Mouse (Mus musculus): ENCODE results near the gene Tex45.
A peak's percentile ranks its signal among the peaks of the same experiment; 100 is the strongest.

Gene Tex45

DNA sequence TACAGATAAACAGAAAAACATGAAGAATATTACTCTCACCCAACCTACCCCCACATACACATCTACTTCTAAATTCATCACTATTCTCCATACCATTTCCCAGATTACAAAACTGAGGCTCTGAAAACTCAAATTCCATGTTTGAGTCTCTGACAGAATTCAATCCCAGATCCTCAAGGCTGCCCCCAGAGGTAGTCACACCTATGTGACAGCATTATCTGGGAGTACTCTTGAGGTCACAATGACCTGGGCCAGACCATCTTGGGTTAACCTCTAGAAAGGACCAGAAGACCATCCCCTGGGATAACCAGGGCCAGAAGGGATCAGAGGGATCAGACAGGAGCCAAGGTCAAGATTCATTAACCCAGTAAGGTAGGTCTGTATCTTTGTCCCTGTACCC is at the start of gene Tex45:
Gene Tex45, plus strand, starts transcription at position 301 of the 400 bp plus-strand sequence.
- no peak for DNase-seq

DNA sequence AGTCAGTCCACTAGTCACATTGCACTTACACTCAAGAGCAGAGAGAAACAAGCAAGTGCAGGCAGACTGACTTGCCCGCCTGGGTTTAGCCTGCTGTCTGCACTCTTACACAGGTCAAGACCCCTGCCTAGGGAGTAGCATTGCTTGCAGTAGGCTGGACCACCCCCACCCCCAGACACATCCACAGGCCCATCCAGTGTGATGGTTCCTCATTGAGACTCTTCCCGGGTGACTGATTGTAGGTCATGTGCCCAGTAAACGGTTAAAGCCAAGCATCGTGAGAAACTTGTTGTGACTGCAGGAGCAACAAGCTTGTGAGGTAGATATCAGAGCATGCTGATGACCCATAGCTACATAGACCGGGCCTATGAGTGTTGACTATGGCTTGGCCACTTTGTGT is 49.2 kb upstream of the Tex45 start:
- no peak for DNase-seq

DNA sequence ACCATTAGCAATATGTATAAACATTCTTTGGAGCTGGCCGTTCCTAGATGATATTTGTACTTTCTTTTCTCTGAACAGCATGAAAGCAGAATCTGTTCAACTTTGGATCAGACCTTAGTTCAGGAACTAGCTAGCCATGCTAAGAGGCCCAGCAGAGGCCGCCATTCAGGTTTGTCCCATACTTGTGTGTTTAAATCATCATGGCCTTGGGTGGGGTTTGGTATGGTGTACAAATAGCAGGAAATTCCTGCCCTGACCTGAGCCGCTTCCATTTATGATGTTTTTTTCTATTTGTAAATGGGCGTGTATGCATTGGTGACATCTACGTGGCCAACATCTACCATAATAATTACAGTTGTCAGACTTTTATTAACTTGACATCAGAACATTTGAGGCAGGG is 45.4 kb upstream of the Tex45 start:
- no peak for DNase-seq

DNA sequence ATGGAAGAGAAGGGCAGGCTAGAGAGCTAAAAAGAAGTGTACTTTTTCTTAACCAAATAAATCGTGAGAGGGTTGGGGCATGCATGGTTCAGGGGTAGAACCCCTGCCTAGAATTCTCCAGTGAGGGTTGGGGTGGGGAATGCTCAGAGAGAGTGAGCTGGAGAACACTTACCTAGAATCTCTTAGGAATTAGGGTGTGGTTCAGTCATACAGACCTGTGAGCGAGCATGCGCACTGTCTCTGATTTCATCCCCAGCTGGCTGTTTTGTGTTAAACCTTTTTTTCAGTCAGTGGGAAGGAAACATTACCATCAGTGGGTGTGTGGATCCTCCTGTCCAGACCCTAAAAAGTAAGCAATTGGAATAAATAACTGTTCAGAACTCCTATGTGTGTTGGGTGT is 44.5 kb upstream of the Tex45 start:
- DNase-seq, result no peak

DNA sequence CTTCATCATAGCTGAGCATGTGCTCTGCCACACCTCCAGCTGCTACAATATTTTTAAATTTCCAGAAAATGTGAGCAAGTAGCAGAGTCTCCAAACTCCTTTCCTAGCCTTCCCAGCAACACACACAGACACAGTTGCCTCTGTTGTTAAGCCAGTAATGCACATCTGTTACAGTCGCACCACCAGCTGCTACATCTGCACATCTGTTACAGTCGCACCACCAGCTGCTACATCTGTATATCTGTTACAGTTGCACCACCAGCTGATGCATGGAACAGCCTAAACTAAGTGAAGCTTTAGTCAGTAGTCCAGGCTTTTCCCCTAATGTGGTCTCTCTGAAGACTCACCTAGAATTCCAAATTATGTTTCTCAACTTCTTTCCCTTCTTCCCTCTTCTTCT is 42.2 kb upstream of the Tex45 start:
- no peak for DNase-seq

DNA sequence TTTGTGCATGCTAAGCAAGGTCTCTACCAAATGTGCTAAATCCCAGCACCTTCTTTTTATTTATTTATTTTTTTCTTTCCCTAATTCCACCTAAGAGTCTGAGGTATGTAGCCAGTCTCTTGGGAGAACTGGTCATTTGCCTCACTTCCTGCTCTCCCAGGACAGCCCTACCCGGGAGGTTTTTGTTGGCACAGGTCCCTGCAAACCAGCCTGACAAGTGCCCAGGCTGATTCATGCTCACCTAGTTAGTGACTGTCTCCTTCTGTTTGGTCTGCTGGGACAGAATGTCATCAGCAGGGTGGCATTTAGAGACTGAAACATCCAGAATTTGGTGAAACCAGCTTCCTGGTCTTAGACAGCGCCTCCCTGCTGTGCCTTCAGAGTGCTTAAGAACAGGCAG is 40.7 kb upstream of the Tex45 start:
- no peak for DNase-seq

DNA sequence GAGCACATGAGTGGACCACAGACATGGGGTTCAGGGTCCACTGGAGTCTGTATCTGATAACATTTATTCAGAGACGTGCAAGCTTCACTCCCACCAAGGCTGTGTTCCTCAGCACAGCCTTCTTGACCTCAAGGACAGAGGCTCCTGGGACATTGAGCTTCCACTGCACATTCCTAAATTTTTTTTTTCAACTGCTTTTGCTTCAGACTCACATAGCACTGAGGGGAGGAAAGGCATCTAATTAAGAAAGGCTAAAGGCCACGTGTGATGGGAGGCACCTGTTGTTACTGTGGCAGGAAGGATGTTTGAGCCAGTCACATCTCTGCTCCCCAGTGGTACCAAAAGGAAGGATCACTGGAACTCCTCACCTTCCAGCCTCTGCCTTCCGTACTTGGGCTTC is 39.5 kb upstream of the Tex45 start:
- DNase-seq, result no peak

DNA sequence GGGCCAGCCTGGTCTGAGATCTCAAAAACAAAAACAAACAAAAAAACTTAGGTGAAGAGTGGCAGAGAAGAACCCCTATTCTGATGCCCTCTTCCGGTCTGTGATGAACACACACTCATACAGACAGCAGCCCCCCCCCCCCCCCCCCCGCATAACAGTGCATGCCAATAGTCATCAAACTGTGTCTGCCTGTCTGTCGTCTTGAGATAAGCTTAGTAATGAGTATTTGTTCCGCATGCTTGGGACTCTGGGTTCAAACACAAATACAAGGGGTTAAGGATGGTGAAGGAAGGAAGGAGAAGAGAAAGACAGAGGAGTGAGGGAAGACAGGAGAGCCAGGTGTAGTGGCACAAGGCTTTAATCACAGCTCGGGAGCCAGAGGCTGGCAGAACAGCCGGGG is 34.2 kb upstream of the Tex45 start:
- DNase-seq, result no peak

DNA sequence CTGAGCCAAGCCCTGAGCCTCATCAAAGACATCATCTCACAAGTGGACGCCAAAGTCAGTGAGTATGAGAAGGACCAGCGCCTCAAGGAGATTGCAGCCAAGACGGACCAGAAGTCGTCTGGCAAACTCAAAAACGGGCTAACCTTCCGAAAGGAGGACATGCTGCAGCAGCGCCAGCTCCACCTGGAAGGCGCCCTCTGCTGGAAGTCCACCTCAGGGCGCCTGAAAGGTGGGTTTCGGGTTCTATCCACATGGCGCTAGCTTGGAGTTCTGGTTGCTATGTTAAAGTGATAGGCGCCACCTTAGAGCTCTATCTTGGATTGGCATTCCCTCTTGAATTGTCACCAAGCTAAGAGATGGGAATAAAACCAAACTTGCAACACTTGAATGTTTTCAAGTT is 31.2 kb upstream of the Tex45 start:
- DNase-seq, result no peak

DNA sequence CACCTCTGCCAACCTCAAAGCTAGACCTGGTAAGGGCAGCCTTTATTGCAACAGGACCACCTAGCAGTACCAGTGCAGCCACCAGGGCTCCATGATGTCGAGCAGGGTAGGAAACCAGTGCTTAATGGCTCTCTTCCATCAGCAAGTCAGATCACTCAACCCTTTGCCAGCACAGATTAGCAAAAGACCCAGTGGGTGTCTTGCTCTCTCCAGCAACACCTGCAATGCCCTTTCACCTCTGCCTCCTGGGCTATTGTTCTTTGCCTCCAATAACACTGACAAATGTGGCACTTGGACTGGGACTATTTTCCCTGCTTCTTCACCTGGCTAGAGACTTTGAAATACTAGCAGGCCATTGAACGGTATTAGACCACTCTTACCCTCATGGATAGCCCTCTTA is 21.4 kb upstream of the Tex45 start:
- no peak for DNase-seq

DNA sequence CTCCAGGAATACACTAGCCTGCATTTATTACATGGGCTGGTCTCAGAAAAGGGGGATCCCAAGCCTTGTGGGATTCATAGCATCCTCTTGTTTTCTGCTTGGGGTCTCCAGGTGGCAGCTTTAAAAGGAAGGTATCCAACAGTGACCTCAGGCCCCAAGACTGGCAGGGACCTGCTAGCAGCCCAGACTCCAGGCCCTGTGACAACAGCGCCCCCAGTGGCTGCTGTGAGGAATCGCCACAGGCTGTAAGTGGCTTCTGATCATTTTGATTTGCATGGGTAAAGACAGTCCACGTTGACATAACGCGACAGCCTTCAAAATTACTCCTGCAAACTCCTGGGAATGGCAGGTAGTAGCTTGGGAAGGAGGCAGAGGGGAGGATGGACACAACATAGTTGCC is 20.0 kb upstream of the Tex45 start:
- DNase-seq, result peak; percentile 33 to 39

DNA sequence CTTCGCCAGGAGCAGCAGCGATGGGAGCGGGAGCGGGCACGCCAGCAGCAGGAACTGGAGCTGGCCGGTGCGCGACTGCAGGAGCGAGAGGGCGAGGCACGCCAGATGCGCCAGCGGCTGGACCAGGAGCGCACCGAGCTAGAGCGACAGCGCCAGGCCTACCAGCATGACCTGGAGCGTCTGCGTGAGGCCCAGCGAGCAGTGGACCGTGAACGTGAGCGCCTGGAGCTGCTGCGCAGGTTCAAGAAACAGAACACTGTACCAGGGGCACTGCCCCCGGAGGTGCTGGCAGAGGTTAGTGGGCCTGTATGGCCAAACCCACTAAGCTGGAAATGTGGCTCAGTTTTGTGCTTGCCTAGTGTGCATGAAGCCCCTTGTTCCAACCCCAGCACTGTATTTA is 18.7 kb upstream of the Tex45 start:
- no peak for DNase-seq

DNA sequence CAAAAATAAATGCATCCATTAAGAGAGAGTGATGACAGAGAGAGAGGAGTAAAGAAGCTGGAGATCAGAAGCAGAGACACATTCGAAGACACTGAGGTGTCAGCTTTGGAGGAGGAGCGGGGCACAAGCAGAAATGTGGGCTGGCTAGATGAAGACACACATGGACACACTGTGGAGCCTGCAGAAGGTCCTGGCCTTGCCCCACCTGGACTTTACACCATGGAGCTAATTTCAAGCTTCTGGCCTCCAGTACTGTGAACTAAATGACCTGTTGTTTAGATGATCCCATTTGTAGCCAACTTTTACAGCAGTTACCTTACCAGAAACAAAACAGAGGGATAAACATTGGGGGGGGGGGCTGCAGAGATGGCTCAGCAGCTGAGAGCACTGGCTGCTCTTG is 7.4 kb upstream of the Tex45 start:
- DNase-seq, result no peak

DNA sequence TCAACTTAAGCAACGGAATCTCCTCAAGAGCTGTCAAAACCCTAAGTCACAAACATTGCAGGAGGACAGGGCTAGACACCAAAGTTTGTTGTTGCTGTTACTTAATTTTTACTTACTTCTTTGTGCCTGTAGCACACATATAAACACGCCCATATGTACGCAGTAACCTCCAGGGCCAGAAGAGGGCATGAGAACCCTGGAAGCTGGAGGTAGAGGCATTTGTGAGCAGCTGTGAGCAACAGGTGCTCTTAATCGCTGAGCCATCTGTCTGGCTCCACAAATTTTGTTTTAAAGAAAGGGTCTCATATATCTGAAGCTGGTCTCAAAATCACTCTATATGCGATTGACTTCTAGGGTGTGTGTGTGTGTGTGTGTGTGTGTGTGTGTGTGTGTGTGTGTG is 6.4 kb upstream of the Tex45 start:
- DNase-seq, result peak; percentile 57 to 59

DNA sequence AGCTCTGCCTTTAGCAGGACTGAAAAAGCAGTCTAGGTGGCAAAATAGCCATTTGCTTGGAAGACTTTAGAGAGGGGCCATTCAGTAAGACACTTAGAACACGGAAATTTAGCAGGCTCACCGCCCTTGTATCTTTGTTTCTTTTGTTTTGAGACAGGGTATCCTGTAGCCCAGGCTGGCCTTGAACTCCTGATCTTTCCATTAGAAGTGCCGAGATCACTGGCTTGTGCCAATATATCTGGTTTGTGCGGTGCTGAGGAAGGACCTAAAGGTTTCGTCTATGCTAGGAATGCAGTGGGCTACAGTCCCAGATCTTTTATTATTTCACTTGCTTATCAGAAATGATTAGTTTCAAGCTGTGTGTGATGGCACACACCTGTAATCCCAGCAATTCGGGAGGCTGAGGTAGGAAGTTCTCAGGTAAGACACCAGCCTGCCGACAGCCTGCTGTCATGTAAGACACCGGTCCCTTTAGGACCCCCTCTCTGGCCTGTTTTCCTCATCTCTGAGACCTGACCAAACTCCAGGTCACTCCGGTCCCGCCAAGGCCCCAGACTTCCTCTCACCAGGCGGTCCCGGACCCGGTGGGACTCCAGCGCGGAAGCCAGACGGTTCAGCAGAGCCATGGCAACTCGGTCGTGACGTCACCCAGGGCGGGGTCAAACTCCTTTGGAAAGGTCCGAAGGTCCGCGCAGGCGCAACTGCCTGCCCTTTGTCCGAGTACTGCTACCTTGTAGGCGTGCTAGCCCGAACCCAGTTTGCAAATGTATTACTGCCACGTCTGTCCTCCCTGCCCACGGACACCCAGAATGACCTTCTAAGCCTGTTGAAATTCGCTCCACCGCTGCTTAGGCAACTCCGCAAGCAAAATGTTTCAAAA is 3.4 kb upstream of the Tex45 start, which contains the start of gene Pex11g:
Gene Pex11g, minus strand, starts transcription at position 675 of the 880 bp plus-strand sequence.
- peak; percentile 89 to 91 for DNase-seq

DNA sequence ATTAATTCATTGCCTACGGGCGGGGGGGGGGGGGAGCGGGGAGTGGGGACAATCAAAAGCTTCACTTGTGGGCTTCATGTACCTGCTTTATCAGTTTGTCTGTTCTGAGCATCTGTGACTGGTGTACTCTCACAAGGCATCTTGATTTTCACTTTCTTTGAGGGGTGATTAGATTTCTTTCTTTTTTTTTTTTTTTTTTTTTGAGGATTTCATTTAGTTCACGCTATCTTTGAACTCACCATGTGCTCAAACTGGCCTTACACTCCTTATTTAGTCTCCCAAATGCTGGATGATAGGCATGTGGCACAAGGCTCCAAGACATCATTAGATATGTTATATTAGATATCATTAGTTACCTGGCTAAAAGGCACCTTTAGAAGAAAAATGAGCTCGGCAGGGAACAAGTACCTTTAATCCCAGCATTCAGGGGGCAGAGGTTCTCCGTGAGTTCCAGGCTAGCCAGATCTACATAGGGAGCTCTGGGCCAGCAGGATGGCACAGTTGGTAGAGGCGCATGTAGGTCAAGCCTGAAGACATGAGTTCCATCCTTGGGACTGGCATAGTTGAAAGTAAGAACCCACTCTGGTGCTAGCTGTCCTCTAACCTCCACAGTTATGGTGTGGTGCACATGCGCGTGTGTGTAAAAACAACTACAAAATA is 2.6 kb upstream of the Tex45 start:
- no peak for DNase-seq

DNA sequence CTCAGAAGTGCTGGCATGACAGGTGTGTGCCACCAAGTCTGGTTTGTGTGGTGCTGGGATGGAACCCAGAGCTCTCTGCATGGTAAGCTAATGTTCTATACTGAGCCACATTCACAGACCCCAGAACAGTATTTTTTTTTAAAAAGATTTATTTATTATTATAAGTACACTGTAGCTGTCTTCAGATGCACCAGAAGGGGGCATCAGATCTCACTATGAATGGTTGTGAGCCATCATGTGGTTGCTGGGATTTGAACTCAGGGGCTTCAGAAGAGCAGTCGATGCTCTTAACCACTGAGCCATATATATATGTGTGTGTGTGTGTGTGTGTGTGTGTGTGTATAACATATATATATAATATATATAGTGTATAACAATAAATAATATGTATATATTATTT is 1.8 kb upstream of the Tex45 start:
- DNase-seq, result no peak

DNA sequence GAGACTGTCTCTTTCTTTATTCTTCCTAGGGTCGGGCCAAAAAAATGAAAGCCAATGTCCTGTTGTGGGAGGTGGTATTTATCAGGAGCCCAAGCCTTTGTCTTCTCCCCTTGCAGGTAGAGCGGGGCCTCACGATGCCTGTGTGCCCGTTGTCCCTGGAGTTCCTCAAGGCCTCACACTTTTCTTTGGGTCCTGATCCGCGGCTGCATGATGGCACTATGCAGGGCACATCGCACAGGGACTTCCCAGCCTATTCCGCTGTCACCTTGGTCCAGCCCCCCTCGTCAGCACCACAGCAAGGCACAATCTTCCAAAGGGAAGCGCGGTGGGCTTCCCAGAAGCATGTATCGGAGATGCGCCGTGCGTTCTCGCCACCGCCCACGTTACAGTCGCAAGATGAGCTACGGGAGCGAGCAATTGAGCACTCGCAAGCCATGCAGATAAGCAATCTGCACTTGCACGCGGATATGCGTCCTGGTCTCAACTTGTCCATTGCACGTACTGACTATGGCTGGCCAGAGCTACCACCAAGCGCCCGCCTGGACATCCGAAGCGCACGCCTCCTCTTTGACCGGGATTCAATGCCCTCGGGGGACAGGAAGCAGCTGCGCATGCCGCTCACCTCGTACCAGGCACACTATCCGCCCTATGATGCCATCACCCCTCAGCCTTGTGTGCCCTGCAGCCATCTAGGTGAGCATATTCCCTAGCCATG is 5.2 kb downstream of the Tex45 start:
- no peak for DNase-seq

DNA sequence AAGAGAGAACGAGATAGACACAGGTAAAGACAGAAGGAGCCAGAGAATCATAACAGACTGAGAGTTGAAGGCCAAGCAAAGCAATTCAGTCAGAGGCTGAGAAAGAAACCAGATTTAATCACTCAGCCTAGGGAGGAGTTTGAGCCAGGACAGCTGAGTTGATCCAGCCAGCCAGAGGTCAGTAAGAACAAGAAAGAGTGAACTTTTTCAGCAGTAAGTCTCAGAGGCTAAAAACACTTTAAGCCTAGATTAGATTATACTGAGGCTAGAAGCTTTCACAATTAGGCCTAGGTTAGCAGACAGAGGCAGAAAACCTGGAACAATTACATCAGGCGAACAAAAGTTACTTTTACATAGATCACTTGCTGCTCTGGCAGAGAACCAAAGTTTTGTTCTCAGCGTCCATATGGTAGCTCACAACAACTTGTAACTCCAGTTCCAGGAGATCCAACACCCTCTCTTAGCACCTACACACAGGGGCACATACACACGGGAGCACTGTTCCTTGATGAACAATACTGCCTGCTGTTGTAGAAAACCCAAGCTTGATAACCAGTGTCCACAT is 9.6 kb downstream of the Tex45 start:
- no peak for DNase-seq

DNA sequence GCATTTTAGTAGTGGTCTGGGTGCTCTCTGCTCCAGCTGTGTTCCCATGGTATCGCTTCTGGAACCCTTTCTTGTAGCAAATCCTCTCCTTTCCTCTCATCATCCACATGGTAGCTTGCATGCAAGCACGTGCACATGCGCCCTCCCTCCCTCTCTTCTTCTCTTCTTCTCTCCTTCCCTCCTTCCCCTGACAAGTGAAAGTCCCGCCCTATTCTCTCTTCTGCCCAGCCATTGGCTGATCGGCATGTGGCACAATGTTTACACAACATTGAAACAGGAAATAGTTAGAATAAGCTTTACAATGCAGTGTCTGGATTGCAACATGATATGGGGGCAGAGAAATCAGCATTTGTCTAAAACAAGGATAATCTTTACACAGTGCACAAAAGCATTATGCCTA is 10.9 kb downstream of the Tex45 start:
- DNase-seq, result no peak

DNA sequence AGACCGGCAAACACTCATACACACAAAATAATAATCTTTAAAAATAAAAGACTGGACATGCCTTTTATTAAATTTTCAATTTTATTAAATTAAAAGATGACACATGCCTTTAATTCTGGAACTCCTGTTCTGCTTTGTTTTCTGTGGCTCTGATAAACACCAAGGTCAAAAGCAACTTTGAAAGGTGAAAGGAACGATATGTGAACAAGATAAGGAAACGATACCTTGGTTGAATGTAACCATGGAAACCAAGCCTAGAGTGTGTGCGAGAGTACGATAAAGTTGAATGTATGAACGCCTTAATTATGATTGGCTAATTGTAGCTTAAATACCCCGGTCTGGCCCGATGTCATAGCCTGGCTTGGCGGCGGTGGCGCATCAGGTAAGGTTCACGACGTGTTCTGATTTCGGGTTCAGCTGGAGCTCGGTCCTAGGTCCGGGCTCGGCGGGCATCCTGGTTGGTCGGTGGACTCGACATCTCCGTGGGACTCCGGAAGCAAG is 11.6 kb downstream of the Tex45 start:
- no peak for DNase-seq

DNA sequence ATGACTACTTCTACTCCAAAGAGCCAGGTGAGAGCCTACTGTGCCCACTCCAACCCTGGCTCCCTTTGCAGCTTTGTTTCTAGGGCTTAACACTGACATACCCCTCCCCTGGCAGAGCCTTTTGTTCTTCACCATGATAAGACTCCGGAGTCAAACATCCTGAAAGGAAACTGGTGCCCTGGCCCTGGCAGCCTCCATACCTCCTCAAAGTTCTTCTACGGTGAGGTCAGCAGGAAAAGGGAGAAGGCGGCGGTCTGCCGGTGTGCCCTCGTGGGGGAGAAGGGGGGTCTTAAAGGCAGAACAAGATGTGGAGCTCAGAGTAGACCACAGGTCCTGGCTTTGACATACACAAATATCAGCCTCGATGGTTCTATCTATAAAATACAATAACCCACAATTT is 12.9 kb downstream of the Tex45 start:
- DNase-seq, result no peak

DNA sequence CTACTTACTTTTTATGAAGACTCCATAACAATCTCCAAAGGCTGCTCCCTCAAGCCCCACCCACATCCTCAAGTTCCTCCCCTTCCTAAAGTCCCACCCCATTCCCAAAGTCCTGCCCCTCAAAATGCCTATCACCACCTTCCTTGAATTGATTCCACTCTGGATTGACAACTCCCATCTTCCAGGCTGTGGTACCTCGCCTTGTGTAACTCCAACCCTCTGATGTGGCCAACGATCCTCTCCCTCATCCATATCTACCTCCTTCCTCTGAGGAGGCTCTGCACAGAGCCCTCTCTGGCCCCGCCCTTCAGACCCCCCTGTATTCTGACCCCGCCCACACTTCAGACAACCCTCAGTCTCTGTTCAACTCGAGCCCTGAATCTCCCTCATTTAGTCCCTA is 14.5 kb downstream of the Tex45 start:
- no peak for DNase-seq
